Mouse (Mus musculus) spleen, adult 10 weeks (tissue): ENCODE data around the gene Gm11037. TPM values are rescaled to one million over a fixed set of nuclear protein-coding genes. Genes with fewer than 3 reads are reported as not detected.

Source experiments
- polyA plus RNA-seq: library from polyadenylated mRNA; stranded (reverse); fragments of 350-450 nt; fragmentation: Illumina TruSeq; extraction: RNeasy Lipid Tissue Mini Kit (QIAGEN cat#74804); gene quantifications from one replicate; pipeline ENCODE4 v1.2.3, GENCODE M21; 2015; ENCODE audit warnings: low replicate concordance; ENCODE audit not compliant: insufficient read depth

Gene Gm11037
- polyA plus RNA-seq, result not detected

GRCm38 (mm10) chr2:131132930-131133547 is at the start of gene Gm11037:
Gene Gm11037 (plus strand): TSS chr2:131133497.

GRCm38 (mm10) chr2:131086667-131087390 is 46.5 kb upstream of the Gm11037 start, which contains the start of gene Siglec1:
Gene Siglec1 (minus strand): TSS chr2:131086765.

GRCm38 (mm10) chr2:131127161-131127730 is 6.1 kb upstream of the Gm11037 start, which contains the start of gene Hspa12b:
Gene Hspa12b (plus strand): TSS chr2:131127280.

GRCm38 (mm10) chr2:131159938-131160581 is 26.8 kb downstream of the Gm11037 start, which contains the start of gene 1700037H04Rik:
Gene 1700037H04Rik (minus strand): TSS chr2:131160081.

GRCm38 (mm10) chr2:131179990-131180587 is 46.8 kb downstream of the Gm11037 start, which contains the start of gene Cenpb:
Gene Cenpb (minus strand): TSS chr2:131180067.

Other genes starting within 250 kb of the Gm11037 start
- gene 4930402H24Rik, start 227.1 kb upstream of the Gm11037 start, polyA plus RNA-seq, result 14.5 TPM
- gene Atrn, start 227.0 kb upstream of the Gm11037 start, polyA plus RNA-seq, result 16.3 TPM
- gene Gfra4, start 90.4 kb upstream of the Gm11037 start, polyA plus RNA-seq, result 0.84 TPM
- 13.7 TPM for gene Adam33, start 69.7 kb upstream of the Gm11037 start, polyA plus RNA-seq
- gene Siglec1, start 46.7 kb upstream of the Gm11037 start, polyA plus RNA-seq, result 14.5 TPM
- 1.2 TPM for gene Hspa12b, start 6.2 kb upstream of the Gm11037 start, polyA plus RNA-seq
- 6.9 TPM for gene 1700037H04Rik, start 26.6 kb downstream of the Gm11037 start, polyA plus RNA-seq
- gene Cenpb, start 46.6 kb downstream of the Gm11037 start, polyA plus RNA-seq, result 18.1 TPM
- gene Cdc25b, start 53.5 kb downstream of the Gm11037 start, polyA plus RNA-seq, result 60.5 TPM
- gene Spef1, start 53.8 kb downstream of the Gm11037 start, polyA plus RNA-seq, result 2.8 TPM
- gene Ap5s1, start 73.6 kb downstream of the Gm11037 start, polyA plus RNA-seq, result 7.4 TPM
- gene Mavs, start 100.6 kb downstream of the Gm11037 start, polyA plus RNA-seq, result 32.0 TPM
- 55.3 TPM for gene Pank2, start 129.0 kb downstream of the Gm11037 start, polyA plus RNA-seq
- 4.0 TPM for gene Rnf24, start 219.4 kb downstream of the Gm11037 start, polyA plus RNA-seq